Mouse (Mus musculus) CH12.LX (cell line): ENCODE results near the gene Haus3. TPM values are rescaled to one million over a fixed set of nuclear protein-coding genes. Genes with fewer than 3 reads are reported as not detected.

Source experiments
- DNase-seq: peaks from one replicate; pipeline ENCODE4 v3.0.0-alpha.2; 2013; ENCODE audit errors: extremely low read depth
- H3K27ac ChIP-seq: 2 replicates; pipeline ENCODE4 v1.5.1; 2012; ENCODE audit warnings: low read depth, mild to moderate bottlenecking, control low read depth, moderate library complexity; ENCODE audit not compliant: insufficient read depth
- H3K27me3 ChIP-seq: replicated peaks from 2 replicates; pipeline ENCODE3; 2012; ENCODE audit warnings: inconsistent platforms
- H3K36me3 ChIP-seq, 2 experiments: replicated peaks in 1 of 2; 2 replicates each; pipeline versions ENCODE3 to v1.6.1; 2012; ENCODE audit warnings: inconsistent platforms in 1 of 2, low read length in 1 of 2, mild to moderate bottlenecking in 1 of 2, mixed read lengths in 1 of 2, moderate library complexity in 1 of 2; ENCODE audit not compliant: control insufficient read depth in 1 of 2, insufficient read depth in 1 of 2
- H3K4me1 ChIP-seq, 2 experiments: 2 replicates each; pipeline ENCODE4 v1.6.1; 2012; ENCODE audit warnings: inconsistent platforms in 1 of 2, moderate library complexity in 1 of 2; ENCODE audit not compliant: insufficient read depth in 2 of 2, control insufficient read depth in 1 of 2
- H3K4me2 ChIP-seq: 2 replicates; pipeline ENCODE4 v1.6.1; 2012; ENCODE audit warnings: low read depth, mild to moderate bottlenecking, control low read depth; ENCODE audit not compliant: poor library complexity, insufficient read depth, severe bottlenecking
- H3K4me3 ChIP-seq, 3 experiments: fragments of 150-350 bp in 1 of 3; sonication (generic) in 1 of 3; replicated peaks in 1 of 3; 2 replicates each; pipeline versions ENCODE3 to v1.5.1; 2011 to 2012; ENCODE audit warnings: low read depth in 2 of 3, low read length in 2 of 3, mild to moderate bottlenecking in 2 of 3, moderate library complexity in 2 of 3, control low read depth in 1 of 3, improper control_type of control experiment in 1 of 3, inconsistent platforms in 1 of 3, mixed read lengths in 1 of 3; ENCODE audit not compliant: poor library complexity in 1 of 3
- H3K79me2 ChIP-seq: replicated peaks from 2 replicates; pipeline ENCODE4 v1.6.1; 2012; ENCODE audit warnings: mild to moderate bottlenecking, moderate library complexity; ENCODE audit not compliant: control insufficient read depth, poor library complexity, insufficient read depth, severe bottlenecking; ENCODE audit errors: extremely low read depth
- H3K9ac ChIP-seq: 2 replicates; pipeline ENCODE4 v1.6.1; 2012; ENCODE audit warnings: low read depth, mild to moderate bottlenecking, control low read depth, moderate library complexity; ENCODE audit not compliant: insufficient read depth
- H3K9me3 ChIP-seq: replicated peaks from 2 replicates; pipeline ENCODE3; 2012; ENCODE audit warnings: low read length, inconsistent platforms, mixed read lengths
- CHD1 ChIP-seq: IDR thresholded peaks from 2 replicates; pipeline ENCODE4 v1.6.1; 2012; ENCODE audit warnings: low read depth, low read length, improper control_type of control experiment, inconsistent platforms
- CTCF ChIP-seq, 2 experiments: IDR thresholded peaks in 1 of 2; conservative IDR thresholded peaks in 1 of 2; 2 replicates each; pipeline ENCODE4 v1.5.1; 2011 to 2012; ENCODE audit warnings: low read depth in 2 of 2, low read length in 2 of 2, improper control_type of control experiment in 1 of 2, inconsistent platforms in 1 of 2, mild to moderate bottlenecking in 1 of 2, moderate library complexity in 1 of 2
- E2F4 ChIP-seq: IDR thresholded peaks from 2 replicates; pipeline ENCODE4 v1.6.1; 2011; ENCODE audit warnings: low read depth, low read length, improper control_type of control experiment; ENCODE audit not compliant: insufficient replicate concordance
- GABPA ChIP-seq: IDR thresholded peaks from 2 replicates; pipeline ENCODE4 v1.6.1; 2012; ENCODE audit warnings: low read depth, low read length, improper control_type of control experiment, inconsistent platforms; ENCODE audit not compliant: insufficient replicate concordance
- HCFC1 ChIP-seq: IDR thresholded peaks from 2 replicates; pipeline ENCODE4 v1.6.1; 2012; ENCODE audit warnings: low read depth, mild to moderate bottlenecking, inconsistent platforms, low read length, improper control_type of control experiment
- IRF4 ChIP-seq: IDR thresholded peaks from 2 replicates; pipeline ENCODE4 v1.6.1; 2014; ENCODE audit warnings: low read depth, mild to moderate bottlenecking, inconsistent platforms, low read length, improper control_type of control experiment
- JUN ChIP-seq: IDR thresholded peaks from 2 replicates; pipeline ENCODE4 v1.6.1; 2011; ENCODE audit warnings: low read depth, mild to moderate bottlenecking, low read length, improper control_type of control experiment, moderate library complexity; ENCODE audit not compliant: insufficient read depth
- MAX ChIP-seq: IDR thresholded peaks from 2 replicates; pipeline ENCODE4 v1.6.1; 2011; ENCODE audit warnings: low read length, improper control_type of control experiment
- MEF2A ChIP-seq: IDR thresholded peaks from 2 replicates; pipeline ENCODE4 v1.6.1; 2014; ENCODE audit warnings: low read depth, mild to moderate bottlenecking, inconsistent platforms, low read length, improper control_type of control experiment, borderline replicate concordance
- MXI1 ChIP-seq: IDR thresholded peaks from 2 replicates; pipeline ENCODE4 v1.6.1; 2011; ENCODE audit warnings: mild to moderate bottlenecking, low read depth, low read length, improper control_type of control experiment
- MYC ChIP-seq: IDR thresholded peaks from 2 replicates; pipeline ENCODE4 v1.6.1; 2011; ENCODE audit warnings: low read depth, mild to moderate bottlenecking, improper control_type of control experiment, low read length
- POLR2AphosphoS2 ChIP-seq: IDR thresholded peaks from 2 replicates; pipeline ENCODE4 v1.6.1; 2011; ENCODE audit warnings: low read depth, low read length, improper control_type of control experiment
- RAD21 ChIP-seq: IDR thresholded peaks from 2 replicates; pipeline ENCODE4 v1.6.1; 2011; ENCODE audit warnings: low read depth, mild to moderate bottlenecking, low read length, improper control_type of control experiment, moderate library complexity
- SMC3 ChIP-seq: IDR thresholded peaks from 2 replicates; pipeline ENCODE4 v1.6.1; 2011; ENCODE audit warnings: low read depth, low read length, improper control_type of control experiment
- UBTF ChIP-seq: IDR thresholded peaks from 2 replicates; pipeline ENCODE4 v1.6.1; 2012; ENCODE audit warnings: low read depth, mild to moderate bottlenecking, inconsistent platforms, low read length, improper control_type of control experiment, moderate library complexity
- USF2 ChIP-seq: conservative IDR thresholded peaks from 2 replicates; pipeline ENCODE4 v1.6.1; 2011; ENCODE audit warnings: low read depth, low read length, improper control_type of control experiment
- ZKSCAN1 ChIP-seq: IDR thresholded peaks from 2 replicates; pipeline ENCODE4 v1.6.1; 2012; ENCODE audit warnings: low read depth, inconsistent platforms, low read length, improper control_type of control experiment, borderline replicate concordance
- dilution Hi-C: fragments of 300-500 bp; cut with MboI; formaldehyde crosslinking; loops from 2 replicates; pipeline ENCODE4 v1.14.3; 2020; ENCODE audit warnings: low sequenced_read_pairs; ENCODE audit not compliant: extremely low pct_unique_long_range_greater_than_20kb, extremely low pct_ligation_motif_present
- in situ Hi-C: fragments of 300-500 bp; cut with MboI; formaldehyde crosslinking; loops from 3 replicates; pipeline ENCODE4 v1.14.3; 2019; ENCODE audit warnings: low sequenced_read_pairs, low pct_ligation_motif_present, low pct_unique_long_range_greater_than_20kb, mixed read lengths
- polyA plus RNA-seq: library from polyadenylated mRNA; unstranded; fragments of >175 nt; gene quantifications from 2 replicates; pipeline ENCODE4 v1.2.1, GENCODE M21; 2012; ENCODE audit warnings: low read depth; ENCODE audit not compliant: insufficient read length
- total RNA-seq, 2 experiments: library from RNA; depleted of rRNA; stranded (reverse); fragments of 300-350 nt in 1 of 2; fragments of >200 nt in 1 of 2; gene quantifications; 2 replicates each; pipeline ENCODE4 v1.2.3; 2012 to 2014

Haus3 gene
- total and polyA plus RNA-seq, 3 experiments, result 16.0 to 66.0 (median 51.5) TPM

DNA sequence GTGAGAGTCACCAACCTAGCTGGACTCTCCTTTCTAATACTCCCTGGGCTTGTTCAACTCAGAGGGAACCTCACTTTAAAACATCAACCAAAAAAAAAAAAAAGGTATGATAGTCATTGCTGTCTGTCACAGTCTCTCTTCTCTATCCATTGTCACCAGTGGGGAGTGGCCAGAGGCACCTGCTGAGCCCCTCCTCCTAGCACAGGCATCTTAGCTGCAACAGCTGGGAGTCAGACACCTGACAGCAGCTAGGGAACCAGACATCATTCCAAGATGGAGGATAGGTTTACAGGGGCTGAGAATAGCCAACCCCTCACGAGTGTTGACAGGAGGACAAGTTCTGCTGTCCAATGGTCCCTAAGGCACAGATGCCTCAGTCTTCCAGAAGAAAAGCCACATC, 25.1 kb upstream of the Haus3 start:
- Histone ChIP-seq H3K4me2 (no peak overlapping the region), H3K79me2 (no peaks in the 10 kb centered on the region), H3K36me3 (no peaks in the 10 kb centered on the region), H3K4me1 (peaks cover 29 to 50% of the 10 kb centered on the region in 2 experiments), H3K9me3 (no peaks in the 10 kb centered on the region), H3K9ac (no peak overlapping the region), H3K27me3 (no peaks in the 10 kb centered on the region), H3K4me3 (no peak overlapping the region), H3K27ac (no peak overlapping the region)
- no peak for DNase-seq
- dilution Hi-C loops, result no loop called here
- in situ Hi-C loops, result no loop called here
- TF ChIP-seq USF2 (no peak), E2F4 (no peak), HCFC1 (no peak), MXI1 (no peak), RAD21 (no peak), JUN (no peak), MAX (no peak), MYC (no peak), ZKSCAN1 (no peak), POLR2AphosphoS2 (no peak), MEF2A (no peak), IRF4 (no peak), CHD1 (no peak), GABPA (no peak)

- Histone ChIP-seq H3K27me3 (peaks cover under 1% of the 10 kb centered on the region), H3K79me2 (no peaks in the 10 kb centered on the region), H3K9ac (no peak overlapping the region), H3K9me3 (no peaks in the 10 kb centered on the region), H3K27ac (no peak overlapping the region), H3K4me3 (no peak overlapping the region), H3K4me2 (no peak overlapping the region), H3K36me3 (no peaks in the 10 kb centered on the region), H3K4me1 (peaks cover 35 to 52% of the 10 kb centered on the region in 2 experiments)
- in situ Hi-C loops, result no loop called here
- TF ChIP-seq SMC3 (peak; percentile 68), CTCF (conservative IDR thresholded peaks at IDR 0.05 in 1 of 2, IDR thresholded peaks at IDR 0.05 in 1 of 2; ENCODE audit: low read depth in 2 of 2, low read length in 2 of 2) (peak in 1 of 2 experiments; percentile 70; a peak in 2 of 4 replicates), UBTF (no peak), RAD21 (peak; percentile 38), MEF2A (no peak)
- no peak for DNase-seq
- dilution Hi-C loops, result no loop called here
These were observed 22.5 kb upstream of the Haus3 start for GRCm38 (mm10) chr5:34191843-34192242.
